Mouse (Mus musculus) heart, embryonic 11.5 days (tissue): ENCODE measurements around the gene Fus. TPM values are rescaled to one million over a fixed set of nuclear protein-coding genes. Genes with fewer than 3 reads are reported as not detected.

Experiments
- ATAC-seq: fragments of 200-750 bp; cut with Nextera tagmentation; replicated peaks from 2 replicates; pipeline ENCODE4 v1.8.0; 2017; ENCODE audit warnings: moderate library complexity; ENCODE audit not compliant: insufficient number of reproducible peaks, low FRiP score, low TSS enrichment
- H3K27ac ChIP-seq: fragments of 300-500 bp; sonication (generic); 2 replicates; pipeline ENCODE4 v1.5.1; 2014; ENCODE audit warnings: mild to moderate bottlenecking, low read depth, low read length
- H3K27me3 ChIP-seq: fragments of 300-500 bp; sonication (generic); 2 replicates; pipeline ENCODE4 v1.6.1; 2014; ENCODE audit warnings: mild to moderate bottlenecking, low read length, mixed read lengths; ENCODE audit not compliant: control insufficient read depth, insufficient read depth
- H3K36me3 ChIP-seq: fragments of 300-500 bp; sonication (generic); 2 replicates; pipeline ENCODE4 v1.6.1; 2014; ENCODE audit warnings: mild to moderate bottlenecking, low read length, moderate library complexity, mixed read lengths; ENCODE audit not compliant: control insufficient read depth, insufficient read depth
- H3K4me1 ChIP-seq: fragments of 300-500 bp; sonication (generic); 2 replicates; pipeline ENCODE4 v1.6.1; 2014; ENCODE audit warnings: low read length; ENCODE audit not compliant: control insufficient read depth, insufficient read depth
- H3K4me2 ChIP-seq: fragments of 300-500 bp; sonication (generic); 2 replicates; pipeline ENCODE4 v1.6.1; 2014; ENCODE audit warnings: mild to moderate bottlenecking, moderate library complexity
- H3K4me3 ChIP-seq: fragments of 300-500 bp; sonication (generic); 2 replicates; pipeline ENCODE4 v1.5.1; 2014; ENCODE audit warnings: low read depth, low read length
- H3K9ac ChIP-seq: fragments of 300-500 bp; sonication (generic); 2 replicates; pipeline ENCODE4 v1.6.1; 2014; ENCODE audit warnings: mild to moderate bottlenecking, low read depth, low read length, moderate library complexity
- H3K9me3 ChIP-seq: fragments of 300-500 bp; sonication (generic); replicated peaks from 2 replicates; pipeline ENCODE4 v1.6.1; 2016; ENCODE audit warnings: low read length; ENCODE audit not compliant: control insufficient read depth
- WGBS: fragments of 180-500 bp; shearing (Covaris S2); extraction: QIAGEN DNeasy Blood & Tissue Kit; methylation state at CpG from one replicate; pipeline ENCODE4 v1.1.7; 2014; ENCODE audit not compliant: insufficient replicate concordance; 5-methylcytosine and 5-hydroxymethylcytosine counted together
- polyA plus RNA-seq: library from polyadenylated mRNA; unstranded; fragments of >200 nt; fragmentation: Nextera tagmentation; extraction: Ambion mirVana; gene quantifications from 2 replicates; pipeline ENCODE4 v1.2.1, GENCODE M21; 2014

Fus gene
- polyA plus RNA-seq, 1 experiment from 2014 or later = 40.3 TPM

DNA sequence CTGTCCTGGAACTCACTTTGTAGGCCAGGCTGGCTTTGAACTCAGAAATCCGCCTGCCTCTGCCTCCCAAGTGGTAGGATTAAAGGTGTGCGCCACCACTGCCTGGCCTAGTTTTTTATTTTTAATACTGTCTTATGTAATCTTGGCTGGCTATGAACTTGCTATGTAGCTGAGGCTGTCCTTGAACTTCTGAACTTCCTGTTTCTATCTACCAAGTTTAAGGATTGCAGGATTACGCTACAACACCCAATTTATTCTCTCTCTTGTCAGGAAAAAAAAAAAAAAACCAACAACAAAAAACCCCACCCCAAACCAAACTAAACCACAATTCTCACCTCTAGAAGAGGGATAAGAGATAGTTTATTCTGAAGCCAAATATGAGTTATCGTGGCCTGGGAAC is 66.4 kb downstream of the Fus start:
- Histone ChIP-seq H3K4me3 (no peak overlapping the region), H3K9ac (no peak overlapping the region), H3K36me3 (no peaks in the 10 kb centered on the region), H3K27me3 (no peaks in the 10 kb centered on the region), H3K27ac (no peak overlapping the region), H3K9me3 (no peaks in the 10 kb centered on the region), H3K4me2 (no peak overlapping the region), H3K4me1 (no peaks in the 10 kb centered on the region)
- 84% methylated on average over 4 of the region's 4 CpGs for whole genome bisulfite sequencing
- ATAC-seq = no peak

Other genes with a start within 250 kb of the Fus start
- gene Ctf2, start 235.3 kb upstream of the Fus start, polyA plus RNA-seq = 0.32 TPM in 1 of 2 replicates, not detected in the other
- gene Fbxl19, start 222.9 kb upstream of the Fus start, polyA plus RNA-seq = 2.5 and 3.3 TPM in 2 replicates
- 13.3 and 14.5 TPM in 2 replicates for gene Orai3, start 197.6 kb upstream of the Fus start, polyA plus RNA-seq
- 16.9 and 20.8 TPM in 2 replicates for gene Setd1a, start 190.8 kb upstream of the Fus start, polyA plus RNA-seq
- gene Gm49388, start 181.8 kb upstream of the Fus start, polyA plus RNA-seq = 0.46 TPM in 1 of 2 replicates, not detected in the other
- gene Hsd3b7, start 166.9 kb upstream of the Fus start, polyA plus RNA-seq = 18.1 and 23.5 TPM in 2 replicates
- gene Stx4a, start 143.2 kb upstream of the Fus start, polyA plus RNA-seq = 20.5 and 22.8 TPM in 2 replicates
- 1.4 and 1.8 TPM in 2 replicates for gene Stx1b, start 142.9 kb upstream of the Fus start, polyA plus RNA-seq
- 10.1 and 12.0 TPM in 2 replicates for gene Zfp646, start 91.2 kb upstream of the Fus start, polyA plus RNA-seq
- 10.1 and 11.5 TPM in 2 replicates for gene Zfp668, start 90.6 kb upstream of the Fus start, polyA plus RNA-seq
- gene Prss53, start 76.5 kb upstream of the Fus start, polyA plus RNA-seq = 0.90 and 2.0 TPM in 2 replicates
- gene Gm21974, start 72.0 kb upstream of the Fus start, polyA plus RNA-seq = not detected in 2 replicates
- gene Vkorc1, start 71.8 kb upstream of the Fus start, polyA plus RNA-seq = 98.7 and 101 TPM in 2 replicates
- gene Bckdk, start 63.4 kb upstream of the Fus start, polyA plus RNA-seq = 166 and 174 TPM in 2 replicates
- gene Kat8, start 54.9 kb upstream of the Fus start, polyA plus RNA-seq = 30.7 and 32.6 TPM in 2 replicates
- gene Prss8, start 37.4 kb upstream of the Fus start, polyA plus RNA-seq = 0.94 and 0.96 TPM in 2 replicates
- gene Prss36, start 20.7 kb upstream of the Fus start, polyA plus RNA-seq = 10.3 and 10.6 TPM in 2 replicates
- 35.6 and 37.8 TPM in 2 replicates for gene Pycard, start 26.4 kb downstream of the Fus start, polyA plus RNA-seq
- gene Trim72, start 36.5 kb downstream of the Fus start, polyA plus RNA-seq = 0.30 and 0.69 TPM in 2 replicates
- 0.29 and 0.34 TPM in 2 replicates for gene Itgam, start 95.2 kb downstream of the Fus start, polyA plus RNA-seq
- gene Gm49368, start 95.2 kb downstream of the Fus start, polyA plus RNA-seq = not detected in 2 replicates
- 0.06 and 0.11 TPM in 2 replicates for gene Itgax, start 162.1 kb downstream of the Fus start, polyA plus RNA-seq
- not detected in 2 replicates for gene Itgad, start 186.9 kb downstream of the Fus start, polyA plus RNA-seq
- gene Cox6a2, start 238.9 kb downstream of the Fus start, polyA plus RNA-seq = 543 and 571 TPM in 2 replicates